Mouse (Mus musculus) spleen, postnatal 4 days (tissue): ENCODE data around the gene Ssrp1.

Source experiments
- DNase-seq, 2 experiments: peaks; one replicate each; pipeline ENCODE4 v3.0.0; 2022; ENCODE audit warnings: low spot score in 2 of 2

Gene Ssrp1

DNA sequence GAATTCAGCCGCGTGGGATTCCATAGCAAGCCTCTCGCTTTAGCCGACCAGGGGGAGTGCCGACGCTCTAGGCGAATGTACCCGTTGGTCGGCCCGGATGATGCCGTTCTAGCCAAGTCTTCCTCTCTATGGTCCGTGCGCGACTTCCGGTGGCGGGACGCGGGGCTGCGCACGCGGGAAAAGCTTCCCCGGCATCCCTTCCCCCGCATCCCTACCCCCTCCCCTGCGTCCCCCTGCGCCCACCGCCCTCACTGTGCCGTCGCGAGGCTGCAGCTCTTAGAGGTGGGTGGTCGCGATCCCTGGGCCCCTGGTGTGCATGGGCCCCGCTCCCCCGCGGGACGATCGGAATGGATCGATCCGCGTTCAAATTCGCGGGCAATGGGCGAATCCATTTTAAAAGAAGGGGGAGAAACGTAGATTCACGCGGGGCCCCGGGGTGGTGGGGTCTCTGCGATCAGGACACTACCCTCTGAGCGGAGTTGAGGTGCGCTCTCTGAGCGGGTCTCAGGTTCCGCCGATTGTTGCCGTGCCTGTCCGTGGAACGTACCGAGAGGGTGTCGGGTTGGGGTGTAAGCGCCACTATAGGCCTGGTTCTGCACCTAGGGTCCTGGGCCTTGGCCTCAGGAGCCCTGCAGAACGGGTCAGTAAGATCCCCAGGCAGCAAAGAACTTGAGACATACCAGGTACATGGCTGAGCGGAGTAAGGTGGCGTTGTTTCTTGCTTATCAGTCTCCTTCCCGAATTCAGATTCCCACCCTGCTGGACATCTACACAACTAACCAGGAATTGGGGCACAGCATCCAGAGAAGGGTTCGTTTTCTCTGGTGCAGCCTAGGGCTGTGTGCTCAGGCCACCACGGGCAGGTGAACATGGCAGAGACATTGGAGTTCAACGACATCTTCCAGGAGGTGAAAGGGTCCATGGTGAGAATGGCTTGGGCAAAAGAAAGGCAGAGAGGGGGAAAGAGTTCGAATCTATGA is at the start of gene Ssrp1, which contains the start of gene P2rx3:
Gene Ssrp1, plus strand, starts transcription at position 188 of the 980 bp plus-strand sequence.
Gene P2rx3, minus strand, starts transcription at position 416 of the 980 bp plus-strand sequence.
- peak; percentile 92 to 96 for DNase-seq

GRCm38 (mm10) chr2:84987930-84988329 is 49.1 kb upstream of the Ssrp1 start, which contains the start of gene Prg3:
Gene Prg3, plus strand, starts transcription at chr2:84988215.
- no peak for DNase-seq

GRCm38 (mm10) chr2:84996376-84996775 is 40.7 kb upstream of the Ssrp1 start:
- no peak for DNase-seq

GRCm38 (mm10) chr2:84999486-85000181 is 37.4 kb upstream of the Ssrp1 start:
- DNase-seq = no peak

- no peak for DNase-seq
These were observed 35.5 kb upstream of the Ssrp1 start for GRCm38 (mm10) chr2:85001497-85001896.

DNA sequence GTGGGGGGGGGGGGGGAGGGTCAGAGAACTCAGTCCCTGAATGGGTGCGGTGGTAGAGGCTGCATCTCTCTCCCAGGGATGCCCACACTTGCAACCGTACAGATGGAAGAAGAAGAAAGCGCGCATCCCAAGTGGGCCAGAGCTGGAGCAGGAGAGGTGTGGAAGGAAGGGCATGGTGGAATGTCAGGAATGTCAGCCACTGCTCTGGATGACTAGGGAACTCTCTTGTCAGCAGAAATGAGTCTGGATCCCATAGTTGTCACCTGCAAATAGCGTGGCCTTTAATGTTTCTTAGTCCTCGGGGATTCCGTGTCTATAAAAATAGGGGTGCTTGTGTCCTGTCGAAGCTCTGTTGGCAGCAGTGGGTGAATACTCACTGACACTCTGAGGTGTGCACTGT is 34.5 kb upstream of the Ssrp1 start:
- DNase-seq = no peak

- DNase-seq = no peak
These were observed 32.7 kb upstream of the Ssrp1 start for GRCm38 (mm10) chr2:85004341-85004740.

GRCm38 (mm10) chr2:85006600-85006999 is 30.4 kb upstream of the Ssrp1 start:
- DNase-seq = no peak

- peak in 1 of 2 experiments; percentile 42 for DNase-seq
These were observed 29.3 kb upstream of the Ssrp1 start for GRCm38 (mm10) chr2:85007729-85008128.

DNA sequence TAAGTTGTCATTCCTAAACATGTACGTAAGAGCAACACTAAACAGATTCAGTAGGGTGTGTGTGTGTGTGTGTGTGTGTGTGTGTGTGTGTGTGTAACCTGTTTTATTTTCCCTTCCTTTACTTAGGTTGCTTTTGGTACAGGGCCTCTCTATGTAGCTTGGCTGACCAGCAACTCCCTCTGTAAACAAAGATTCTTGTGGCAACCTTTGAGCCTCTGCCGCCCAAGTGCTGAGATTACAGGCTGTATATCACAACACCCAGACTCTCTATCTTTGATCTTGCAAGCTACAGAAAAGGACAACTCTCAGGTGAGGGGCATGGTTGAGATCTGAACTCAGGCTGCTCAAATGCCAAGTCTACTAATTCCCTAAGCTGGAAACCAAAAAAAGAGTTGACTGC is 27.8 kb upstream of the Ssrp1 start:
- DNase-seq = no peak

GRCm38 (mm10) chr2:85011906-85012604 is 25.0 kb upstream of the Ssrp1 start:
- peak; percentile 78 to 79 for DNase-seq

DNA sequence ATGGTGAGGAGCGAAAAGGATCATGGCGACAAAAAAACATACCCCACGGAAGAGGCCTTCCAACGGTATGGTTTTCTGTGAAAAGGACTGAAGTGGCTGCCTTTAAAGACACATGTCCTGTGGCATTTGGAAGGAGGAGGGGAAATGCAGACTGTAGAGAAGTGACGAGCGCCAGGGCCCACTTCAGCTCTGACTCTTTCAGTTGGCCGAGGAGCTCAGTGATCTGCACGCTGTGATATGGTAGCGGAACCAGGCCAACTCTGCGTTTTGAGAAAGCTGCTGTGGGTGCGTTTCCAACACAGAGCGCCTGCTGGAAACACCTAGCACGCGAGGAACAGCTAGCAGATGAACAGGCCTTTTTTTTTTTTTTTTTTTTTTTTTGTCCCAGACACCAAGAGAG is 24.4 kb upstream of the Ssrp1 start:
- peak; percentile 46 to 73 for DNase-seq

GRCm38 (mm10) chr2:85013826-85014587 is 23.0 kb upstream of the Ssrp1 start:
- no peak for DNase-seq

DNA sequence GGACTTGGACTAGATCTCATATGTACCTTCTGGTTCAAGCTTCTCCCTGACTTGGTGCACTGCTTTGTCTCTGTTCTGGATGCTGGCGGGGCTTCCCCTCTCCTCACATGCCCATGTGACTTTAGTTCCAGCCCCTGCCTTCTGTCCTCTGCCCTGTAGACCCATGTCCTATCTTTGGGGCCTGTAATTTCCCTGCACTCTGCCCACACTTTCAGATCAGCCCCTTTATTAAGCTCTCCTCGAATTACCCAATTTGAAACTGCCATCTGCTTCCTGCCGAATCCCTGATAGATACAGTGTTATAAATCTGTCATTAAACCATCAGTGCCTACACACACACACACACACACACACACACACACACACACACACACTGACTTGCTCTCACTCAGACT is 22.4 kb upstream of the Ssrp1 start:
- DNase-seq = no peak

DNA sequence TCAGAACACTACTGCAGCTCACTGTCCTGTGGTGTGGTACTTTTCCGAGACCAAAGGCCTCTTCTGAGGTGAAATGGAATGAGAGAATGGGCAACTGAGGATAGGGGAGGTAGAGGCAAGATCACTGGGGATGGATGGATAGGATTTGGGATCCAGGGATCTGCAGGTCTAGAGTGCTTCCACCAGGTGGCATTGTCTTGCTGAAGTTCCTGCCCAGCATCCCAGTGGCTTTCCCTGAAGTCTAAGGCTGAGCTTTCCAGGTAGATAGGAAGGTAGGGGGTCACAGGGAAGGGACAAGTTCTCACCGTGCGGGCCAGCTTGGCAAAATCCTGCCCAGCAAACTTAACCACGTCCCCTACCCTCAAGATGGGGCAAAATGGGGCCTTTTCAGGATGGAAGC is 15.0 kb upstream of the Ssrp1 start:
- no peak for DNase-seq

GRCm38 (mm10) chr2:85026178-85026577 is 10.9 kb upstream of the Ssrp1 start:
- DNase-seq = no peak

GRCm38 (mm10) chr2:85027281-85027680 is 9.8 kb upstream of the Ssrp1 start:
- DNase-seq = no peak

- DNase-seq = no peak
These were observed 7.1 kb upstream of the Ssrp1 start for GRCm38 (mm10) chr2:85029897-85030296.

GRCm38 (mm10) chr2:85030989-85031388 is 6.0 kb upstream of the Ssrp1 start:
- DNase-seq = no peak

GRCm38 (mm10) chr2:85033121-85033520 is 3.9 kb upstream of the Ssrp1 start:
- DNase-seq = no peak

GRCm38 (mm10) chr2:85034169-85034568 is 2.9 kb upstream of the Ssrp1 start:
- no peak for DNase-seq
